Mouse (Mus musculus) thymus, adult 18-20 months (tissue): ENCODE measurements around the gene Shank1.
A peak's percentile ranks its signal among the peaks of the same experiment; 100 is the strongest.
"Not testable (repeated sequence)": the region's sequence is repeated elsewhere in the genome, so short reads cannot be mapped to it uniquely, and the experiment has no call there.

Experiments used
- DNase-seq, 2 experiments: peaks; one replicate each; pipeline ENCODE4 v3.0.0; 2022; ENCODE audit warnings: mixed read lengths in 2 of 2

Shank1 gene

GRCm38 (mm10) chr7:44309475-44310284 lies at the start of gene Shank1:
Gene Shank1, plus strand, starts transcription at chr7:44310253.
- DNase-seq: no peak

DNA sequence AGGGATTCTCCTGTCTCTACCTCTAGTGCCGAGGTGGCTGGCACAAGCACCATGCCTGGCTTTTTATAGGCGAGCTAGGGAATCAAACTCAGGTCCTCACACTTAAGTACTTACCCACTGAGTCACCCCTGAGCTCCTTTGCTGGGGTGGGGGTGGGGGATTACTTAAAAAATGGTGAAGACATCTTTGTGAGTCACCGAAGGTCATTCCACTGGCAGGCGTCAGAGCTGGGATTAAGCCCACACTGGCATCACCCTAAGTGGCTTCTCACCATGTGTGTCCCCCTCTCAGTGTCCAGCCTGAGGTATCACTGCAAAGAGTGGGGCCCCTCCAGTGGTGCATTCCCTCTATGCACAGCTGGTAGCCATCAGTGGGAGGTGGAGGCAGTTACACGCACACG lies 49.6 kb upstream of the Shank1 start:
- DNase-seq: no peak

GRCm38 (mm10) chr7:44261147-44261546 lies 48.9 kb upstream of the Shank1 start, which contains the start of gene Gm15517:
Gene Gm15517, plus strand, starts transcription at chr7:44261447.
- DNase-seq: no peak

DNA sequence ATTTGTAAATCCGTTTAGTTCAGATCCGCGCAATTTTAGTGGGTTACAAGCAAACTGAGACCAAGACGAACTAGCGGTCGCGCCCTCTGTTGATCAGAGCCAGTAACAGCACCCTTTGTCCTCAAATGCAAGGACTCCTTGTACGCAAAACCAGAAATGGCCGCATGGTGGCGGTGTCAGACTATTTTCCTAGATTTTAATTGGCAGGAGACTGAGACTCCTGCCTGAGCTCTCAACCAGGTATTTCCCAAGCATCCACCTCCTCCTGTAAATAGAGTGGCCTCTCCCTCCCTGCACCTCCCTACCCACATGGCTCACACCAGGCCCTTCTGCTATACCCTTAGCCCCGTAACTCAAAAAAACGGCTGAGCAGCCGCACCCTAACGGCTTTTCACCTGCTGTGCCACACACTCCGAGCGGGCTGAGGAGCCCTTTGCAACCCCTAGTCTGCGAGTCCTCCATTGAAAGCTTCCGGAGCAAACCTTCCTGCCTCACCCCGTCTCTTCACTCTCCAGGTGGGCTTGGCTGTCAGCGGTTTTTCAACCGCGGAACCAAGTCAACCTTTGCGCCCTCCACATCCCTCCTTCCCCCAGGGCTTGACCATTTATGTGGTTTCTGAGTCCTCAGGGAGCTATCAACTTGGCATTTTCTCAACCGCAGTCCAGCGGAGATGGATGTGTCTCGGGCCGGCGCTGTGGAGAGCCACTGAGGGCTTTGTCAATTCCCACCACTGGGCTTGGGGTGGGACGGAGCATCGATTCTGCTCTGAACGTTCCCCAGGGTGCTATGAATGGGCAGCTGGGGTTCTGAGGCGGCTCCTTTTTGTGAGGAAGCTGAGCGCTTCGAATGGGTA lies 47.0 kb upstream of the Shank1 start:
- peak; percentile 75 to 81 for DNase-seq

GRCm38 (mm10) chr7:44268117-44268516 lies 41.9 kb upstream of the Shank1 start:
- no peak for DNase-seq

GRCm38 (mm10) chr7:44269397-44269796 lies 40.7 kb upstream of the Shank1 start:
- no peak for DNase-seq

DNA sequence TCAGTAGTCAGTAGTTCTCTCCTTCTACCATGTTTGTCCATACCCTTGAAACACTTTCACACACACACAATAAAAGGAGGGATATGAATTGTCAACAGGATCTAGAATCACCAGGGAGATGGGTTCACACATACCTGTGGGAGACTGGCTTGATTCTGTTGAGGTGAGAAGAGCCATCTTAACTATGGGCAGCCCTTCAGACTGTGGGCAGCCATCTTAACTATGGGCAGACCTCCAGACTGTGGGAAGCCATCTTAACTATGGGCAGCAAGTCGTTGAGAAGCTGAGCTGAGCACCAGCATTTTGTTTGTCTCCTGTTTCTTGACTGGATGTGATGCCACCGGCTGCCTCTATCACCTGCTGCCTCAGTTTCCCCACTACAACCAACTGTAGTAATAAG lies 38.7 kb upstream of the Shank1 start:
- no peak for DNase-seq

GRCm38 (mm10) chr7:44272546-44272945 lies 37.5 kb upstream of the Shank1 start:
- DNase-seq: no peak

- no peak for DNase-seq
Observed at GRCm38 (mm10) chr7:44273446-44273845, 36.6 kb upstream of the Shank1 start.

DNA sequence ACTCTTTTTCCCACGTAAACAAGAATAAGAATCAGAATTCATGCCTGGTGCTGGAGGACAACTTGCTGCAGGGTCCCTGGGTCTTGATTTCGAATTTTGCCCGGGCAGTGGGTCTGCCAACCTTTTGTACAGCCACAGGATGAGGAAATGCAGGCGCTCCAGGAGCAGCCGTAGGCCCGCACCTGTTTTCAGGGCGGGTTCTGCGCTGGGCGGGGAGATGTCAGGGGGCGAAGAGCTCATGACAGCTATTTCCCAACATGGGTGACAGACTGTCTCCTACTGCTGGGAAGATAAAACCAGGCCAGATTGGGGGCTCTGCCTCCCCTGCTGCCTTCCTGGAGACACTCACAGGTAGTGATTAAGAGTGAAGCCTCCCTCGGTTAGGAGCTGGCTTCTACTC lies 36.0 kb upstream of the Shank1 start:
- no peak for DNase-seq

GRCm38 (mm10) chr7:44275546-44275945 lies 34.5 kb upstream of the Shank1 start:
- DNase-seq: no peak

- no peak for DNase-seq
Observed at GRCm38 (mm10) chr7:44276461-44277249, 33.4 kb upstream of the Shank1 start.

DNA sequence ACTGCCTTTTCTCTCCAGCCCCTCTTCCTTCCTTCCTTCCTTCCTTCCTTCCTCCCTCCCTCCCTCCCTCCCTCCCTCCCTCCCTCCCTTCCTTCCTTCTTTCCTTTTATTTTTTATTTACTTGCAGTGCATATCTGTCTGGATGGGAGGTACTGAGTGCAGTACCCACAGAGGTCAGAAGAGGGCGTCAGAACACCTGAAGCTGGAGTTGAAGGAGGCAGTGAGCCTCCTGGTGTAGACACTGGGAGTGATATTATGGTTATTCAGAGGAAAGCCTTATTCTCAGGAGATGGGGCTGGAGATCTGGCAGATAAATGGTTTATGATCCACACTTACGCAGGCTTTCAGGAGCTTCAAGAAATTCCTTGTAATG lies 32.8 kb upstream of the Shank1 start:
- no peak for DNase-seq

DNA sequence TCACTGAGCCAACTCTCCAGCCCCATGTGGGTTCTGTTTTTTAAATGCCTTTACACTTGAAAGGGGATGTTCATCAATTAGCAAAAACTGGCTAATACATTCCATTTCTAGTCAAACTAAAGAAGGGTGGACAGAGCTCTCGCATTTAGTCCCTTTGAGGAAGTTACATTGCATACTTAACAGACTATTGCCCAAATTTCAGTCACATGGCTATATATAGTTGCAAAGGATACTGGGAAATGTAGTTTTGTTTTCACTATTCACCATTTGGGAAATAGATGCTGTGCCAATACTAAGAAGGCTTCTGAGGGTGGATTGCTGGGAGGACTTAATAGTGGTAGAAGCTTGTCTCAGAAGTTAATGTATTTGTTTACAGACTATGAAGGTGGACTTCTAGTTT lies 29.1 kb upstream of the Shank1 start:
- no peak for DNase-seq

- no peak for DNase-seq
Observed at GRCm38 (mm10) chr7:44281586-44281985, 28.5 kb upstream of the Shank1 start.

- no peak for DNase-seq
Observed at GRCm38 (mm10) chr7:44287760-44288159, 22.3 kb upstream of the Shank1 start.

DNA sequence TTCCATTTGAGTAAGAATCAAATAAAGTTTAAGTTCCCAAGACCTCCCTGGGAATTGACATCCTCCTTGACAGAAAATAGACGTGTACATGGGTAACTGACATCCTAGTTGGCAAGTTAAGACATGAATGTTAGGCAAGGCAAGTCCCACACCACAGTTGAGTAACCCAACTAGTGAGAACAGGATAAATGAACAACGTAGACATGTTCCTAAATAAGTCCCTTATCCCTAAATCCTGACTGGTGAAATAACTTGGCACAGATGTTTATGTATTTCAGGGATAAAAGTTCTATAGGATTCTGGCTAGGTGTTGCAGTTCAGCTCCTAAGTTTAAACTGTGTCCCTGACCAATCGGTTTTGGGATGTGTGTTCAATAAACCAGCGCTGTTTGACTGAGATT lies 19.1 kb upstream of the Shank1 start:
- no peak for DNase-seq

GRCm38 (mm10) chr7:44291418-44291817 lies 18.6 kb upstream of the Shank1 start:
- no peak for DNase-seq

DNA sequence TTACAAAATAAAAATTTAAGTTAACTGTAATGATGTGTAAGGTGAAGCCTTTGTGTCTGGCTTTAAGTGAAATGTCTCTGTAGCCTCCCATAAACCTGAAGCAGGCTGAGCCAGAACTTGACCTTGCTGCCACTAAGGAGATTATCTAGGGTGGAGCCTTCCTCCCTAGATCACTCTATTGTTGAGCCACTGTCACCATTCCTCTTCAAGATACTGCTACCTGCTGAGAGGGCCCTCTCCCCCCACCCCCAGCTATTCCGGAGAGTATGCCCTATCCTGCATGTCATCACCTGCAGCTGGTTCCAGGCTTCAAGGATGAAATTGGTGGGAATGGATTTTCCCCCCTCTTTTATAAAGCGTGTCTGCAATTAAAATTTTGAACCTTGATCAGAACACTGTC lies 12.6 kb upstream of the Shank1 start:
- DNase-seq: not testable (repeated sequence)

- no peak for DNase-seq
Observed at GRCm38 (mm10) chr7:44303346-44304340, 6.4 kb upstream of the Shank1 start.

DNA sequence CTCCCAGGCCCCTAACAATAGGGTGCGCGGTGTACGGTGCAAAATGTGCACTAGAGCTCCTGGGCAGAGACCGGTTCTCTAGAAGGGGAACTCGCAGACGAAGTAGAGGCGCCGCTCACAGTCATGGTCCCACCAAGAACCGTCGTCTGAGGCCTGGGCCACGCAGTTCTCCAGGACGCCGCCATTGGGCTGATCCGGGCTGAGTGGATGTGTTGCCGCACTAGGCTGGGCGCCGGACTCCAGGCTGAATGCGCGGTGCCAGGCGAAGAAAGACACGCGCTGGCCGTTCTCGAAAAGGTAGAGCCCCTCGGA lies 5.6 kb upstream of the Shank1 start:
- DNase-seq: no peak
